Mouse (Mus musculus): ENCODE measurements around the gene Bnip3.

DNA sequence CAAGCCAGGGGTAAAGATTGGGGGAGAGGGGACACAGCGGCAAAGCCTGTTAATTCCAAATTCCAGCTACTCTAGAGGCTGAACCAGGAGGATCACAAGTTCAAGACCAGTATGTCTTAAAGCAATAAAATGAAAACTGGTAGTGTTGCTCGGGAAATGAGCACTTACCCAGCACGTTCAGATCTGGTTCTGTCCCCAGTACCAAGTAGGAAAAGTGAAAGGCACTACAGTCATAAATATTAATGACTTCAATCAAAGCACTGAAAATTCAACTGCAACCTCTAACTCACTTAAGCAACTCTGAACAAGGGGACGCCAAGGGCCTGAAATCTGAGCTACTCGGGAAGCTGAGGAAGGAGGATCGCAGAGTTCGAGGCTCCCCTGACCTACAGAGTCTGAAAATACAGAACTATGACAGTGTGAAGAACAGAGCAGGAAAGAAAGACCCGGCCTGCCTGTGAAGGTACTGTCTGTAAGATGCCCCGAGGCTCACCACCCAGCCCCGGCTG lies 497 bp downstream of the Bnip3 start:
- TF ChIP-seq NANOG (IDR thresholded peaks at IDR 0.05; ENCODE audit: borderline replicate concordance, low read length), result no peak
- TF ChIP-seq CTCF (conservative IDR thresholded peaks at IDR 0.05; ENCODE audit: low read length), result no peak
- no peak for TF ChIP-seq POU5F1 (IDR thresholded peaks at IDR 0.05; ENCODE audit: borderline replicate concordance, low read length)

Measured in E14TG2a.4 (cell line).